16 mouse cellular contexts compared by ENCODE assay signal in the genomic region with DNA sequence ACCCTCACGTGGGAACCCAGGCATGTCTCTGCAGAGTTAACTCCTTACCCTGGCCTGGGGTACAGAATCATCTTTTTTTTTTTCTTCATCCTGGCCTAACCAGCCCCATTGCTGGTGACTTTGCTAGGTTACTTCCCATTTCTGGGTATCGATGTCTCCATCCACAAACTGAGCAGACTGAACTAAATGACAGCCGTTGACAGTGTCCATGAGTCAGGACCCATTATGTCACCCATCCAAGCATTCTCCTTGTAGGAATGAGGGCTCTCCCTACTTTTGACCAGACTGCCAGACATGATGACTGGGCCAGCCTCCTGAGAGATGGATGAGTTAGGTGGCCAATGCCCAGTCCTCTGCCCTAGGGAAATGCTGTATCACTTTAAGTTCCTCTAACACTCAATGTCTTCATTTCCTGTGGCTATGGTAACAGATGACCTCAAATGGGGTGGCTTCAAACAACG. TPM values are rescaled to one million over a fixed set of nuclear protein-coding genes. Genes with fewer than 3 reads are reported as not detected.
DNase-seq lines count a peak whose midpoint lies in the region; ATAC-seq and TF ChIP-seq lines count a peak whose summit lies in the region.
"Had no signal": no experiment of that assay in that cellular context is flagged by ENCODE, and none has a peak within 500 bp of the region (broad histone marks: within the 10 kb centered on the region; RNA-seq: fewer than 3 reads in every experiment).

No protein-coding gene starts in this region.

- no peak for ATAC-seq in intestine, embryonic 15.5 days
- no peak for ATAC-seq in intestine, postnatal 0 days
- peak; percentile 95 for ATAC-seq in megakaryocyte, adult 5-6 weeks (ENCODE audit: poor library complexity, severe bottlenecking)
- ATAC-seq in CD4-positive, CD25-positive, alpha-beta regulatory T cell, adult 4 months, result no peak

- H3K27ac ChIP-seq in intestine, embryonic 15.5 days, result no peak overlapping the region
- no peak overlapping the region for H3K27ac ChIP-seq in intestine, postnatal 0 days (ENCODE audit: low read depth, low read length)
- H3K27ac ChIP-seq: hindbrain, embryonic 10.5 days; midbrain, embryonic 10.5 days had no signal

- H3K36me3 ChIP-seq in intestine, embryonic 15.5 days, result no peaks in the 10 kb centered on the region
- H3K36me3 ChIP-seq in intestine, postnatal 0 days (ENCODE audit: control insufficient read depth, insufficient read depth), result no peaks in the 10 kb centered on the region
- H3K36me3 ChIP-seq: G1E; hindbrain, embryonic 10.5 days; midbrain, embryonic 10.5 days had no signal

- no peaks in the 10 kb centered on the region for H3K27me3 ChIP-seq in intestine, embryonic 15.5 days (replicated peaks)
- H3K27me3 ChIP-seq in intestine, postnatal 0 days (replicated peaks; ENCODE audit: control insufficient read depth, insufficient read depth, low read length), result no peaks in the 10 kb centered on the region

- WGBS in intestine, embryonic 15.5 days, result 66% methylated on average over 4 of the region's 4 CpGs
- WGBS in intestine, postnatal 0 days, result 62% methylated on average over 4 of the region's 4 CpGs

- H3K4me2 ChIP-seq in intestine, embryonic 15.5 days (replicated peaks), result no peak overlapping the region
- no peak overlapping the region for H3K4me2 ChIP-seq in intestine, postnatal 0 days (replicated peaks; ENCODE audit: low read depth)

- 0 out of 2 replicates have a peak overlapping the region, but pooled peaks have one; percentile 6 for H3K9ac ChIP-seq in intestine, embryonic 15.5 days
- H3K9ac ChIP-seq in intestine, postnatal 0 days (ENCODE audit: low read depth, low read length), result no peak overlapping the region

- TF ChIP-seq CTCF in intestine, postnatal 0 days (IDR thresholded peaks at IDR 0.05; ENCODE audit: low read depth), result no peak

- H3K4me3 ChIP-seq in intestine, embryonic 15.5 days (replicated peaks), result no peak overlapping the region
- H3K4me3 ChIP-seq in intestine, postnatal 0 days (ENCODE audit: low read depth, low read length), result no peak overlapping the region
- H3K4me3 ChIP-seq: hindbrain, embryonic 10.5 days; midbrain, embryonic 10.5 days had no signal

- 0 out of 2 replicates have a peak, but pooled peaks cover 4% of the 10 kb centered on the region for H3K4me1 ChIP-seq in intestine, embryonic 15.5 days (replicated peaks)
- H3K4me1 ChIP-seq in intestine, postnatal 0 days (replicated peaks; ENCODE audit: control insufficient read depth, insufficient read depth, low read length), result 0 out of 2 replicates have a peak, but pooled peaks cover 3% of the 10 kb centered on the region

- peak; percentile 9 to 24 for DNase-seq in B cell, adult 2 months
- DNase-seq in c-Kit-positive CD71-negative TER-119-negative erythroid progenitor cells, embryonic 14.5 days (ENCODE audit: low read depth), result peak; percentile 48
- no peak for DNase-seq in right cerebral cortex, adult 18-20 months
- DNase-seq: adrenal gland, postnatal 14 days; cerebellum, postnatal 10 days; kidney, postnatal 36 days; left cerebral cortex, postnatal 4 days; thymus, adult 2 months had no signal

- H3K9me3 ChIP-seq in intestine, embryonic 15.5 days, result no peaks in the 10 kb centered on the region
- H3K9me3 ChIP-seq in intestine, postnatal 0 days (ENCODE audit: control insufficient read depth), result no peaks in the 10 kb centered on the region
- H3K9me3 ChIP-seq: G1E; hindbrain, embryonic 10.5 days; midbrain, embryonic 10.5 days had no signal

RNA-seq across cellular contexts. Expression of a gene that starts 8.0 kb away (rescaled TPM):
- 69.1 and 69.5 TPM in 2 replicates for polyA plus RNA-seq in intestine, embryonic 15.5 days (2015; fragmentation: Nextera tagmentation; extraction: Ambion mirVana)
- polyA plus RNA-seq in intestine, postnatal 0 days (2015; fragmentation: Nextera tagmentation; extraction: Ambion mirVana), result 63.6 and 67.6 TPM in 2 replicates
- total RNA-seq in megakaryocyte, adult 5-6 weeks (2015), result 48.9 and 53.9 TPM in 2 replicates
- total RNA-seq in megakaryocyte, adult 5-6 weeks (2017), result 71.2 and 114 TPM in 2 replicates
- polyA plus RNA-seq in CD4-positive, CD25-positive, alpha-beta regulatory T cell, adult 4 months (2017; shearing (Covaris generic)), result 10 to 100 TPM; 29.6 to 33.9 TPM

RNA-seq across cellular contexts. Expression of a gene that starts 24.7 kb away (rescaled TPM):
- polyA plus RNA-seq in intestine, embryonic 15.5 days (2015; fragmentation: Nextera tagmentation; extraction: Ambion mirVana), result 0.06 and 0.10 TPM in 2 replicates
- polyA plus RNA-seq in intestine, postnatal 0 days (2015; fragmentation: Nextera tagmentation; extraction: Ambion mirVana), result 0.04 and 0.13 TPM in 2 replicates
- total RNA-seq in megakaryocyte, adult 5-6 weeks (2015), result not detected in 2 replicates
- not detected in 2 replicates for total RNA-seq in megakaryocyte, adult 5-6 weeks (2017)
- not detected for polyA plus RNA-seq in CD4-positive, CD25-positive, alpha-beta regulatory T cell, adult 4 months (2017; shearing (Covaris generic))
- total RNA-seq: left cerebral cortex, postnatal 4 days had no signal
- polyA plus RNA-seq: G1E; small intestine, adult 2 months had no signal

RNA-seq across cellular contexts. Expression of a gene that starts 37.7 kb away (rescaled TPM):
- polyA plus RNA-seq in intestine, embryonic 15.5 days (2015; fragmentation: Nextera tagmentation; extraction: Ambion mirVana), result 1,017 and 1,034 TPM in 2 replicates
- 623 and 626 TPM in 2 replicates for polyA plus RNA-seq in intestine, postnatal 0 days (2015; fragmentation: Nextera tagmentation; extraction: Ambion mirVana)
- 2,468 and 2,587 TPM in 2 replicates for total RNA-seq in megakaryocyte, adult 5-6 weeks (2015)
- 3,510 and 4,069 TPM in 2 replicates for total RNA-seq in megakaryocyte, adult 5-6 weeks (2017)
- polyA plus RNA-seq in CD4-positive, CD25-positive, alpha-beta regulatory T cell, adult 4 months (2017; shearing (Covaris generic)), result 1,000 to 10,000 TPM; 1,826 to 2,291 TPM
